Mouse (Mus musculus): ENCODE data around the gene Cer1. TPM values are rescaled to one million over a fixed set of nuclear protein-coding genes. Genes with fewer than 3 reads are reported as not detected.

Gene Cer1
- total RNA-seq, 2 experiments from 2014 or later, result 0.29 to 0.42 TPM

- no peak for DNase-seq (ENCODE audit: low spot score in 2 of 2)
- intact Hi-C loops (cut with DNase I), result no loop called here
Measured at GRCm38 (mm10) chr4:82837526-82838240, 47.3 kb downstream of the Cer1 start.

Other genes with a start within 250 kb of the Cer1 start
- gene Nfib, start 179.4 kb downstream of the Cer1 start, total RNA-seq (2021), result 10 to 100 TPM; 79.7 to 96.6 TPM
- gene Zdhhc21, start 25.2 kb downstream of the Cer1 start, total RNA-seq (2021), result 10 to 100 TPM; 61.7 to 67.8 TPM
- 1 to 10 TPM; 1.4 to 2.6 TPM for gene Frem1, start 167.2 kb upstream of the Cer1 start, total RNA-seq (2021)

Measured in left cerebral cortex, postnatal 36 days (tissue).